Mouse (Mus musculus) spleen, adult 2 months (tissue): ENCODE data around the gene Akap8.

Experiments
- CTCF ChIP-seq: fragments of 200-500 bp; IDR thresholded peaks from 2 replicates; pipeline ENCODE4 v1.5.1; 2011; ENCODE audit warnings: mild to moderate bottlenecking, inconsistent platforms; ENCODE audit not compliant: insufficient read depth, insufficient read length, insufficient replicate concordance; ENCODE audit errors: extremely low read depth
- POLR2A ChIP-seq: fragments of 200-500 bp; IDR thresholded peaks from 2 replicates; pipeline ENCODE4 v1.6.1; 2011; ENCODE audit warnings: low read depth, low read length, inconsistent platforms

DNA sequence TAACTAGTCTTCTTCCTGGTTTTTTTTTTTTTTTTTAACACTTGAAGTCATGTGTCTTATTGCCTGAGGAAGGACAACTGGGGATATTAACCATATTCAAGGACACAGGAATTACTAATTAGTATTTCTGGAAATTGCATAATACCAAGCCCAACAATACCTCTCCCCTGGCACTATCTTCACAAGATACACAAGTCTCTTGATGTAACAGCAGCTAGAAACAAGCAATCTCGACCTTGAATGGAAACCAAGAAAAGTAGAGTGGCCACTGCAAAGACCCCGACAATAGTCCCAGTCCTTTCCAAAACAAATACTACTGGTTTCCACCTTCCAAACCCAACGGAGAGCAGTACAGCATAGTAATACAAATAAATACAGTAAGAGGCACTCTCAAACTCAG is 45.5 kb downstream of the Akap8 start:
- TF ChIP-seq POLR2A, result no peak
- no peak for TF ChIP-seq CTCF
